Mouse (Mus musculus) layer of hippocampus, adult 9-10 months (tissue): ENCODE data around the gene Dcst1.

Experiments
- DNase-seq: peaks from one replicate; pipeline ENCODE4 v3.0.0; 2022; ENCODE audit warnings: low spot score

Dcst1 gene

DNA sequence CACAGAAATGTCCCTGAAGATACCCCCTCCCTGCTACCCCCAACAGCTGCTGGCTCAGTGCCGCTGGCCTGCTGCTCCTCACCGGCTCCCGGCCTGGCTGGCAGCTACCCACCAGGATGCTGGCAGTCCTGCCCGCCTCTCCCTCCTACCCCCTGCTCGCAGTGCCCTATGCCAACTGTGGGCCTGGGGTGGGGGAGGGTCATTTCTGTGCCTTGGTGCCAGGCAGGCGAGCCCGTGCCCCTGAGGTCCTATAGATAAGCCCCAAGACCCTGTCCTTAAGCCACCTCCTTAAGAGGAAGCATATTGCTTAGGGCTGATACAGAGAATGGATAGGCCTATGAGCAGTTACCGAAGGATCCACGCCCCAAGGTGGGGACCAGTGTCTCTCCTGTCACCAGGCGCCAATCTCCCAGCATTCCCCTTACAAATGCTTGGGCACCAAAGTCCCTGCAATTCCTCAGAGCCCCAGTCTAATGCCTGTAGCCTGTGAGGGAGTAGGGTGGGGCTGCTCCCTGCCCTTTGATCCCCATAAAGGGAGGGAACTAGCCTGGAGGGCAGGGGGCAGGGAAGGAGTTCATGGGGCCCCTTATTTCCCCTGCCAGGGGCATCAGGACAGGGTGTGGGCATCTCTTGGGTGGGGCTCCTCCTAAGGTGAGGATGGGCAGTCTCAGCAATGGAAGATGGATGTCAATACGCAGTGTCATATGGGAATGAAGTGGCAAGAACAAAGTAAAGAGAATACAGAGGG is 23.3 kb upstream of the Dcst1 start:
- DNase-seq = no peak

- no peak for DNase-seq
These were observed 22.6 kb upstream of the Dcst1 start for GRCm38 (mm10) chr3:89387632-89388031.

- no peak for DNase-seq
These were observed 21.7 kb upstream of the Dcst1 start for GRCm38 (mm10) chr3:89386438-89387420.

- DNase-seq = no peak
These were observed 20.4 kb upstream of the Dcst1 start for GRCm38 (mm10) chr3:89385451-89385850.

DNA sequence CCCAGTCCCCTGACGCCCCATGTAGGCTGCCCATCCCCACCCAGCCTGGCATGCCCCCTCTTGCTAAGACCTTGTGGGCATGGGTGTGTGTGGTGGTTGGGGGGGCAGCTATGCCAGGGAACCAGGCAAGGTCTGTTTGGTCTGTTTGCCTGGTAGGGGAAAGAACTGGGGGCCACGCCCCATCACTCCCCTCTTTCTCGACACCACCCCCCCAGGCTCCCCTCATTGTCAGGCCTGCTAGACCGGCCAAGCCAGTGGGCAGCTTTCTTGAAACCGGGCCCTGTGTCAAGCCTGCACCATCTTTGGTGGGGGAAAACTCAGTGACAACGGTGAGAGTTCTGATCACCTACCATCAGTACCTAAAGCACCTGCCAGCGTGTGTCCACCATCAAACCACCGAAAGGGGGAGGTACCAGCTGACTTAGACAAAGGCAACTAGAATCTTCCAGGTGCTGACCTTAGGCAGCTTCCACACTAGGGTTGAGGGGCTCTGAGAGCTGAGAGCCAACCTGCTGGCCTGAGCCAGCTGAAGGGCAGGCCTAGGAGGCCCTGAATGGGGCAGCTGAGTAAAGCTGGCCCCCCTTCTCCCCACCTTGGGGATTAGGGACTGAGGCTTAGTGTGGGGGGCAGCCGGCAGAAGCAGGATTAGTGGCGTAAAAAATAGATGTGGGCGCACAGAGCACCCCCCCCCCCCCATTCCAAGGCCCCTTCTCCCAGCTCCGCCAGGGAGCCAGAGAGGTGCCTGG is 19.5 kb upstream of the Dcst1 start:
- DNase-seq = no peak

- DNase-seq = no peak
These were observed 18.7 kb upstream of the Dcst1 start for GRCm38 (mm10) chr3:89383651-89384255.

GRCm38 (mm10) chr3:89382950-89383349 is 17.9 kb upstream of the Dcst1 start:
- no peak for DNase-seq

DNA sequence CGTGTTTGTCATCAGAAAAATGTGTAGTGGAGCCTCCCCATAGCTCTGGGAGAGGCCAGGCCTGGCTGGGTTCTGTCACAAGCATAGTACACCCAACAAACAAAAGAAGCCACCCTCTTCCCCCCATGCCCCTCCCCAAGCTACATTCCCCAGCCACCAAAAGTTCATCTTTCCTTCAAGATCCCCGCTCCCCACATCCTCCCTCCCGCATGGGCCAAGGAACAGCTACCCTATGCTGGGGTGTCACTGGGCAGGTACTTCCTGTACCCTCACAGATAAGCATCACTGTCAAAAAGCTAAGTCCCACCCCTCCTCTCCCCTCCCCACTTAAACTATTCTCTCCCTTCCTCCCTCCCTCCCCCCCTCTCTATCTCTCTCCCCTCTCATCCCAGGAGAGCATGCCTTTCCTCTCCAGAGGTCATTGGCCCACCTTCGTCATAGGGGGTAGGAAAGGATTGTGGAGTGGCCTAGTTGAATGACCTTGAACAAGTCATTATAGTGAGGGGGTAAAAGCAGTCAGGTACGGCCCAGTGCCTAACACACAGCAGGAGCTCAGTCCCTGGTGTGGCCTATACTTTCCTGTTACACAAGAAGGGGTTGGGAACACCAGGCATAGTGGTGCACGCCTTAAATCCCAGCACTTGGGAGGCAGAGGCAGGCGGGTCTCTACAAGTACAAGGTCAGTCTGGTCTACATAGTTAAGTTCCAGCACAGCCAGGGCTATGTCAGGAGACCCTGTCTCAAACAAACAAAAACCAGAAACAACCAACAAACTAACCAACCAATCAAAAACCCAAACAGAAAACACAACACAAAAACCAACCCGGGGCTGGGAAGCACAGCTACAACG is 17.2 kb upstream of the Dcst1 start:
- DNase-seq = no peak

DNA sequence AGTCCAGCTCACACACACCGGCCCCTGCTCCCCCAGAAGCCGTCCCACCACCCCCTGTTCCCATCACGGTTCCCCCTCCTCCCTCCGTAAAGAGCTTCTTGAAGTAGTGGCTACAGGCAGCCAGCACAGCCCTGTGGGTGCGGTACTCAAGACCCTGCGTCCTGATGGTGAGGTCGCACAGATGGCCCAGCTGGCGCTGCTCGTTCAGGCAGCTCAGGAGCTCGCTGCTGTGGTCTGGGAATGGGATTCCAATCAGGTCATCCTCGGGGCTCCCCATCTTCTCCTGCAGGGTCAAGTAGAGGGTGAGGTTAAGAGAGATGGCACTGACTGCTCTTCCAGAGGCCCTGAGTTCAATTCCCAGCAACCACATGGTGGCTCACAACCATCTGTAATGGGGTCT is 16.2 kb upstream of the Dcst1 start:
- no peak for DNase-seq

- DNase-seq = no peak
These were observed 15.7 kb upstream of the Dcst1 start for GRCm38 (mm10) chr3:89380711-89381110.

DNA sequence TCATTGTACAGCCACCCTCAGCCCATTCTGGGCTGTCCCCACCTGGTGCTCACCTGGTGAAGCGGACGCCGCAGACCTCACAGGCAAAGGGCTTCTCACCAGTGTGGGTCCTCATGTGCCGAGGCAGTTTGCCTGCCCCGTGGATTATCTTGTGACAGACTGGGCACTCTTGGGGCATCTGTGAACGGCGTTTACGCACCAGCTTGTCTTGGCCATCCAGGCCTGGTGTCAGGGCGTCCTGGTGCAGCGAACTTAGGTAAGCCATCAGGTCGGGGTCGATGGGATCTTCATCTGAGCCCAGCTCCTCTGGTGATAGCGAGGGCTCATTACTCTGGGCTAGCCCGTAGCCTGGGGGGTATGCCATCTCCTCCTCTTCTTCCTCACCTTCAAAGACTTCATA is 15.2 kb upstream of the Dcst1 start:
- DNase-seq = no peak

- DNase-seq = no peak
These were observed 14.5 kb upstream of the Dcst1 start for GRCm38 (mm10) chr3:89379388-89380131.

DNA sequence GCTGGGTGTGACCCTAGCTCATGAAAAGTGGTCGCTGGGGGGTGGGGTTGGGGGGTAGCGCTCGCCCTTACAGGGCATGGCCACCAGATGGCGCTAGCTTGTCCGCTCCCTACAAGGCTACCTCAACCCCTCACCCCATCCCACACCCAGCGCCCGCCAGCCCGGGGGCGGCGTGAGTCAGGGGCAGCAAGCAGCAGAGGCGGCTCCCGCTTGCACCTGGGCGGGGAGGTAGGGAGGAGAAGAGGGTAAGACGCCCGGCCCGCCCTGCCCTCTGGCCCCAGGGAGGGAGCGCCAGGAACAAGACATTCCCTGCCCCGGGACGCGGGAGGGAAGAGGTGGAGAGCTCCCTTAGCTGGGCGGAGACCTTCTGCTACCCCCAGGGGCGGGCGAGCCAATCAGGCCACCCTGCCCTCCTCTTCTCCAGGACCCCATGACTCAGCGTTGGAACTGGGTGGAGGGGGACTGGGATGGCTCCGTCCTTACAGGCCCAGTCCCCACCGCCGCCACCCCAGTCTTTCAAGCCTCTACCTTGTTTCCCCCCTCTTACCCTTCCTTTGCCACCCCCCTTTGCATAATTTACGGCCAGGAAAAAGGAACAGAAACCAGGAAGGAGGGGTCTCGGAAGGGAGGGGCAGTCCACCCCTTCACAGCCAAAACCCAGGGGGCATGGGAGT is 13.5 kb upstream of the Dcst1 start:
- DNase-seq = no peak

GRCm38 (mm10) chr3:89377831-89378230 is 12.8 kb upstream of the Dcst1 start:
- no peak for DNase-seq

- no peak for DNase-seq
These were observed 8.7 kb upstream of the Dcst1 start for GRCm38 (mm10) chr3:89373581-89374231.

DNA sequence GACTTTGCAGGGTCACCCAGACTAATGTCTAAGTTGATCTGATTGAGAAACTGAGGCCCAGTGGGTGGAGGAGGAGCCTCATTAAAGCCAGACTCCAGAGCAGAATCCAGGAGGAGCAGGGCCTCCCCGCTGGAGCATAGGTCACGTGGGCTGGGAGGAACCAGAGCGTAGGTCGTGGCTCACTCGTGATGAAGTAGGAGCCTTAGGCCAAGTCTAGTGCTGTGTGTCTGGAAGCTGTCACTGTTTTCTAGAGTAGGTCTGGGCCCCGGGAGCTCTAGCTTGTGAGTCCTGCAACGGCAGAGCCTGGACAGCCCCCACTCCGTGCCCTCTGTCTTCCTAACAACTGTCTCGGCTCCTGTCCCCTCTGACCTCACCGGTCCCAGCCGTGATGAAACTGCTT is 2.3 kb upstream of the Dcst1 start:
- no peak for DNase-seq

DNA sequence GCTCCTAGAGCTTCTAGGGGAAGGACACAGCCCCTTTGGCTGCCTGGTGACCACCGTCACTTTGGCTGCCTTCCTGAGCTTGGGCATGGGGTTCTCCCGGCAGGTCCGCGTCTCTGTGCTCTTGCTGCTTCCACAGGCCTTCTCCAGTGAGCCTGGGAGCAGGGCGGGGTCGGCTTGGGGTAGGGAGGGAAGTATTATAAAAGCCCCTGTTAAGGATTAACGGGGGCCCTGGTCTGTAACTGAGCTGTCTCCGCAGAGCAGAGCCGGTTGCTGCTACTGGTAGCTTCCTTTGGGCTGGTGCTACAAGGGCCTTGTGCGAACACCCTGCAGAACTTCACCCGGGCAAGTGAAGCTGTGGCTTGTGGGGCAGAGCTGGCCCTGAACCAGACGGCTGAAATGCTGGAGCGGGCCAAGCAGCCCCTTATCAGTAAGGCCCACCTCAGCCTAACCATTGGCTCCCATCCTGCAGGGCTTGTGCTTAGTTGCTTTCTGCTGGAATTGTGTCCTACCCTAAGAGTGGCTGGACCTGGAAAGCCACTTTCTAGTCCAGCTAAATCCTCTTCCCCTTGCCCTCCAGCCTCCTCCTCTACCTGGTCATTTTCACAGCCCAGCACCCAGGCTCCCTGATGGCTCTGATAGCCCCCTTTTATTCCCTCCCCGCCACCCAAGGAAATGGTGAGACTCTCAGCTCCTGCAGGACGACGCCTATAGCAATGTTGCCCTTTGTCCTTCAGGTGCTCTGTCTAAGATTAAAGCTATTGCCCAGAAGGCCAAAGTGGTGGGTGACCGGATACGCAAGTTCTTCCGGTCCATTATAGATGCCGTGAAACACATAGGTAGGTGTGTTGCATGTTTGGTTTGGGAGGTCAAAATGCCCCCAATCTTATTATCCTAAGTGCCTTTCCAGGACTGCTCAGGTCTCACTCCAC is 697 bp upstream of the Dcst1 start:
- no peak for DNase-seq

DNA sequence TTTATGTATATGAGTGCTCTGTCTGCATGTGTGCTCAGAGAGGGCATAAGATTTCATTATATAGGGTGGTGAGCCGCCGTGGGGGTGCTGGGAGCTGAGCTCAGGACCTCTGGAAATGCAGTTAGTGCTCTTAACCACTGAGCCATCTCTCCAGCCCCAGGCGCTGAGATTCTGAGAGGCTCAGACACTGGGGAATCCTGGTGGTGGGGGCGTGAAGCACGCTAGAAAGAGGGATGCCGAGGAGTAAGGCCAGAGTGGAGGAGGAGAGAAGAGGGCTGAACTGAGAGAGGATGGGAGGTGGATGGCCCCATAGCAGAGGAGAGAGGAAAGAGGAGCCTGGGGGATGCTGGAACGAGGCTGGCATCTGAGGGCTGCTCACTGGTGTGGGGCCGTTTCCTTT is 422 bp downstream of the Dcst1 start:
- DNase-seq = no peak
